Mouse (Mus musculus) thymus, adult 2 months (tissue): ENCODE data around the gene Enho.
A peak's percentile ranks its signal among the peaks of the same experiment; 100 is the strongest.

Experiments used
- CTCF ChIP-seq: fragments of 200-500 bp; IDR thresholded peaks from 2 replicates; pipeline ENCODE4 v1.5.1; 2012; ENCODE audit warnings: mild to moderate bottlenecking, control low read depth, low read length, moderate library complexity, borderline replicate concordance; ENCODE audit not compliant: control insufficient read depth, poor library complexity, insufficient read depth; ENCODE audit errors: extremely low read depth
- POLR2A ChIP-seq: fragments of 200-500 bp; IDR thresholded peaks from 2 replicates; pipeline ENCODE4 v1.6.1; 2012; ENCODE audit warnings: mild to moderate bottlenecking, low read length, control low read depth, moderate library complexity; ENCODE audit not compliant: control insufficient read depth, poor library complexity, insufficient read depth; ENCODE audit errors: extremely low read depth

DNA sequence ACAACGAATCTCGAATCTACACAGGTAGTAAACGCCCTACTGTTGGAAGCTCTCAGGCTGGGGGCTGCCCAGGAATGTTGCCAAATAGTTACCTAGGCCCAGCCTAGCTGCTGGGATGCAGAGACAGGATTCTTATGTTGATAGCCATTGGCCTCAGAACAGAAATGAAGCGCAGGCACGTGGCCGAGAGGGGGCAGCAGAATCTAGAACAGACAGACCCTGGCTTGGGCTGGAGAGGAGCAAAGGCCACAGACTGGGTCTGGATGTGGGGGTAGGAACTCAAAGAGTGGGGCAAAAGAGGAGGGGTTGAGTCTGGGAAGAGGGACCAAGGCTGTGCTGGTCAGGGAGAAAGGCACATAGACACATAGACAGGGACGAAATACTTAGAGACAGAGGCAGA is 14.1 kb upstream of the Enho start:
- peak; percentile 39; the same call in 1 of the 2 replicates for TF ChIP-seq CTCF
- TF ChIP-seq POLR2A: no peak
